Mouse (Mus musculus) gastrocnemius, adult 8-10 months (tissue): ENCODE measurements around the gene Rbpjl. TPM values are rescaled to one million over a fixed set of nuclear protein-coding genes. Genes with fewer than 3 reads are reported as not detected.

Experiments
- DNase-seq, 2 experiments: peaks; one replicate each; pipeline ENCODE4 v3.0.0; 2022; ENCODE audit warnings: low spot score in 2 of 2
- total RNA-seq, 4 experiments: library from RNA; stranded (reverse); gene quantifications; 2 replicates each; pipeline ENCODE4 v1.2.4; 2022

The Rbpjl gene
- total RNA-seq, 4 experiments from 2014 or later, result not detected

GRCm38 (mm10) chr2:164428451-164428850, 25.5 kb downstream of the Rbpjl start:
- DNase-seq, result no peak

- DNase-seq, result no peak
Measured at GRCm38 (mm10) chr2:164429881-164430615, 27.1 kb downstream of the Rbpjl start.

- no peak for DNase-seq
Measured at GRCm38 (mm10) chr2:164430697-164431096, 27.8 kb downstream of the Rbpjl start.

GRCm38 (mm10) chr2:164431676-164432465, 28.9 kb downstream of the Rbpjl start:
- no peak for DNase-seq

DNA sequence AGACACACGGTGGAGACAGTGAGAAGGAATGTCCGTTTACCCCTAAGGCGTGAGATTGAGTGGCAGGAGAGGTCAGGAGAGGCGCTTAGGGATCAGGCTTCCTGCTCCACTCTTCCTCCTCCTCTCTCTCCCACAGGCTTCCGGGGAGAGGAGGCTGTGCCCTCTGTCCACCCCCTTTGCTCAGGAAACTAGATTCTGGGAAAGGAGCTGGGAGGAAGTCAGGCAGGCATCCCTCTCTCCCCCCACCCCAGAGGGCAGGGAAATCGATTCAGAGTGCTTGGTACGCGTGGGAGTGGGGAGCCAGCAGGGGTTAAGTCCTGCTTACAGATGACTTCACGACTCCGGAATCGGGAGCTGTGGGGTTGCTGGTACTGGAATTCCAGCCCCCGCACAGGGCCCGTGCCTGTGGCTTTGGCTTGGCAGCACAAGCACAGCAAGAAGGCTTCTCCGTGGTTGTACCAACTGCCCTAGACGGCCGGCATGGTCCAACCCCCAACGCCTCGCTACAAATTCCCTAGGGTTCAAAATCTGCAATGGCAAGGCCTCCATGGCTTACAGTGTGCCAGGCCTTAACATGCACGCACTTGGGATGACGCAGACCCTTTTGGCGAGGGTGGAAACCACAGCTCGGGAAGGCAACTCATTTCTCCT, 29.7 kb downstream of the Rbpjl start:
- DNase-seq, result peak; percentile 47 to 48

DNA sequence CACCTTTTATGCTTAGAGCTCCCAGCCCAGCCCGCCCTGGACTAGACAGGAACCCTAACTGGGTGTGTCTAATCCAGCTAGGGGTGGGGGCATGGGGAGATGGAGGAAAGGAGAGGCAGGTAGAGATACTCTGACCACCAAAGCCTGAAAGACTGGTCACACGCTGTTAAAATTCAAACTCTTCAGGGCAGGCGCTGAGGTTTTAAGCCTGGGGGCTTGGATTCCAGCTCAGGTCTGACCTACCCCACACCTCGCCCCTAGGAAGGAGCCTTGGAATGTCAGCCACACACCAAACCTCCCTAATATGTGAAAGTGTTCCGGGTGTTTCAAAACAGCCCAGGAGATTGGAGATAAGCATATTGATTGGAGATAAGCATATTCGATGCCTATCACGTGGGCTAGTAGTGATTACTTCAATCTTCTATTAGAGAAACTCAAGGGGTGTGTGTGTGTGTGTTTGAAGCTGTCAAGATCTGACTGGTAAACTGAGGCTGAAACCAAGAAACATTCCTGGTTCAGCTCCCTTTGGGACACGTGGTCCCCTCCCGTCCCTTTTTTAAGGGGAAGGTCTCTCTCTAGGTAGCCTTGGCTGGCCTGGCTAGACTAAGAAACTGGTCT, 30.4 kb downstream of the Rbpjl start:
- no peak for DNase-seq

GRCm38 (mm10) chr2:164434681-164435080, 31.7 kb downstream of the Rbpjl start:
- DNase-seq, result no peak

DNA sequence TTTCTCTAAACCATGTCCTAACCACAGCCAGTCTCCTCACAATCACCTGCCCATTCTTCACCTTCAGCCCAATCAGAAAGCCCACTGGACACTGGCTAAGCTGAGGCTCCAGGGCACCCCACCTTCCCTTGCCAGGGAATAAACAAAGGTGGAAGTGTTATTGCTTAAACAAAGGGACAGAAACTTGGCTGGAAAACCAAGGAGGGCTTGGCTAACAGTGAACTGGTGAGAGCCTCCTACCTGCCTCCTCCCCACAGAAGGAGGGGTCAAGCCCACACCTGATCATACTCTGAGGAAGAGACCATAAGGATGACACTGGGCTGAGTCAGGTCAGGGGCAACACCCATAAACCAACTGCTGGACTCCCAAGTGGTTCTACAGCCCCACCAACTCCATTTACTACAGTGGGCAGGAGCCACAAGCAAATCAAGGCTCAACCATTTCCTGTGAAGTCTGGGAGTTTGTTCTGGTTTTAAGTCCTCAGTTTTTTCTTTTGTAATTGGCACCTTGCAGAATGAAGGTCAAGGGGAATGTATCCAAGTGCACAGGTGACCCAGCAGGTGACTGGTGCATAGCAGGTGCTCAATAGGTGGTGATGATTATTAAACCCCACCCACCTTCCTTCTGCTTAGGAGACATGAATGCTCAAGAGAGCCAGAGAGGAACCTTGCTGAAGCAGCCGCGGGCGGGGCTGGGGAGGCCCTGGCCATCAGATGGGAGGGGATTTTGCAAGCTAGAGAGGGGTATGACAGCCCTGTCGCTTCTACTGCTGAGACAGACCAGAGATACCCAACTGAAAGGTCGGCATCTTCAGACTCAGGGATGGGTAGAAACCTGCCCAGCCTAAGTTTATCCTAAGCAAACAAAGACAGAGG, 32.5 kb downstream of the Rbpjl start:
- DNase-seq, result no peak

- no peak for DNase-seq
Measured at GRCm38 (mm10) chr2:164436215-164436913, 33.4 kb downstream of the Rbpjl start.

DNA sequence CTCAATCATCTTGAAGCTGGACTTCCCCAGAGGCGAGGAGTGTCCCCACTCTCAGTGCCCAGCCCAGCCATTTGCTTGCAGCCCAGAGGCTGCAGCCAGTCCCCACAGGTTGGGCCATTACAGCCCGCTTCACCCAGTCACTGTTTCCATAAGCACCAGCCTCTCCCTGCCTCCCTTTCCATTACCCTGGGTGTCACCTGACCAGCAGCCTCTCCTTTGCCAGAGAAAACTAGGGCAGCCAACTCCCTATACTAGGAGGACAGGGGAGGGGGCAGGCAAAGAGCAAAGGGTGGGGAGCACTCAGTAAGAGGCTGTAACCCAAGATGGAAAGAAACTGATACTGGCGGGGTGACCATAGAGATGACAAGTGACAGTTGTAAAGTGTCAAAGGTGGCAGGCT, 34.0 kb downstream of the Rbpjl start:
- peak; percentile 46 to 59 for DNase-seq

DNA sequence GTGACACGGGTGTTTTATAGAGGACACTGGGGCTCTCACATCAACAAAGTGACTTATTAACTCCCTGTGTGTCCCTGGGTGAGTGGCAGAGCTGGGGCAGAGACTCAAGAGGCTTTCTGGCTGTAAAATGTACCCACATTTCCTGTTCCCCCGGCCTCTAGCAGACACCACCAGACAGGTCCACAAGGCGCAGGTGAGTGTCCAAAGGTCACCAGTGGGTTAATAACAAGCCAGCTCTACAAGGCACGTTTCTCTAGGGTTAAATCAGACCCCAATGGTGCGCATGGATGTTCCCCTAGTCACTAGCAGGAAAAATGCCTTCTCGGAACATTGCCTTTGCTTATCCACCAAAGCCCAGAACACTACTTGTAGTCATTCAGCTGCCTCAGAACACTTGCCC, 34.8 kb downstream of the Rbpjl start:
- no peak for DNase-seq

GRCm38 (mm10) chr2:164438257-164438656, 35.3 kb downstream of the Rbpjl start:
- DNase-seq, result no peak

DNA sequence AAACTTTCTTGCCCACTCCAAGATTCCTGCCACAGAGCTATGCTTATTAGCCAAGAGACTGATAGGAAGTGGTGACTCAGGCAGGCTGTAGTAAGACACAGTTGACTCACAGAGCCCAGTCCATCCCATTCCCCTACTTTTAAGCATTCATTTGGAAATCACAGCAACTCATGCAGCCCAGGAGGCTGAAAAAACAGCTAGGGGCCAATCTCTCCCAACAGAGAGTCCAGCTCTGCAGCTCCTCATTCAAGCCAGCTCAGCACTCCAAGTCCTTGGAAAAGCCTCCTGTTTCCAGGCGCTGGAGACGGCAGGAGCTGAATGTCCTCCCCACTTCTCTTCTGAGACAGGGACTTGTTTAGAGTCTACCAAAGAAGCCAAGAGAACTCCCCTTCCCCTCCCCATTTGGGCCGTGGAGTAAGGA, 36.1 kb downstream of the Rbpjl start:
- DNase-seq, result no peak

- no peak for DNase-seq
Measured at GRCm38 (mm10) chr2:164440314-164440713, 37.4 kb downstream of the Rbpjl start.

DNA sequence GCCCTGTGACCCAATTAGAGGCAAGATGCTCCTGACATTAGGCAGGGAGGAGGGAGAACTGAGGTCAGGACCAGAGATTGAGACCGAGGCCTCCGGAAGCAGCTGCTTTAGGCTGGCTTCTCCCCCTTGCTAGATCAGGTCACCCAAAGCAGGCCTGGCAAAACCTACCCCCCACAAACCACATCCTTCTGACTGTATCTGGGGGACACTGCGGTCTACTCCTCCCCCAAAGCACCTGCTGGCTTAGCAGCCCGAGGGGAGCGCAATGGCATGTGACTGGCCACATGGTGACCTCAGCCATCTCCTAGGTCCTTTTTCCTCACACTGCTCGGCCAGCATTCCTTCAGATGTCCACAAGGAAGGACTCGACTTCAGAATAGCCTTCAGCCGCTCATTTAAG, 38.2 kb downstream of the Rbpjl start:
- DNase-seq, result no peak

GRCm38 (mm10) chr2:164441731-164442130, 38.8 kb downstream of the Rbpjl start:
- no peak for DNase-seq

DNA sequence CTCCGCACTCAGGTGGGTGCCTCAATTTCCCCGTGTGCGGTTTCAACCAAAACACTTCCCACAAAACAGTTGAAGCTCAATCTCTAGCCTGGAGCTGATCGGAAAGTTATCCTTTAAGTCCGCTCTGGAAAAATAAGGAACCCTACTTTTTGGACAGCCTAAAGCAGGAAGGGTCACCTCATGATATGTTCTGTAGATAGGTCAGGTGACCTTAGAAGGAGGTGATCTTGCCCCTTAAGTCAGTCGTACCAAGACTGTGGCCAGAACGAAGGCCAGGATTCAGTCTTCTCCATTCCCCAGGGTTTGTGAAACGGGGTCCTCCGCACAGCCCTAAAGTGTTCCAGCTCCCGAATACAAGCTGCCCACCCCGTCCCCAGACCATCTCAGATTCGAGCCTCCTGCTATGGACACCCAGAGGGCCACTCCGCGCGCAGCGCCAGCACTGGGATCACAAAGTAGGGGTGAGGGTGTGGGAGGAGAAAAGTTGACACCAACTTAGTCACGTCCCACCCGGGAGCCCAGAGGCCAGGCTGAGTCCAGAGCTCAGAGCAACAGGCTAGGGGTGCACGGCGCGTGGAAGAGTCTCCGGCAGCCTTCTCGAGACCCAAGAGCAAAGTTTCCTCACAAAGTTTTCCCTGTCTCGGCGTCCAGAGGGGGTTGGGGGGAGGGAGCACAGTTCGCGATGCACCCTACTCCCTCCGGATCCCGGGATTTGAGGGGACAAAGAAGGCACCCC, 39.5 kb downstream of the Rbpjl start:
- DNase-seq, result peak; percentile 43 to 59

- DNase-seq, result peak; percentile 80 to 86
Measured at GRCm38 (mm10) chr2:164443051-164443437, 40.1 kb downstream of the Rbpjl start.

DNA sequence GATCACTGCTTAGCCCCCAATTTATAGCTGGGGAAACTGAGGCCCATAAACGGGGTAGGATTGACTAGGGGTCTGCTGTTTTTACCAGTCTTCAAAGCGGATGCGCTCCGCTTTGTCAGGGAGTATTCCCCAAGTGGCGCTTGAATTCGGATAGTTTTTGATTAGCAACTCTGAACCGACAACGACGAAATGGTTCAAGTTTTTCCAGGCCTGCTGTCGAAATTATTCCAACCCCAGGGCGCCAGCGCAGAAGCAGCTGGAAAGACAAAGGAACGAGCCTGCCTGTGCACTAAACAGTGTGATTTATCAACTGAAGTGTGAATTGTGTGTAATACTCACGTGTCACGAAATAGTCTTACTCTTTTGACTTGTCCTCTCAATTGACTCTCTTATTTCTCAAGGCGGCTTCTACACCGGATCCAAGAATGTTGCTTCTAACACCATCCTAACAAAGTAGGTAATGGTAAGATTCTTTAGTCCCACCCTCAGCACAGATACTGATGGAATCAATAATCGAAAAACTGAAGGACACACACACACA, 40.6 kb downstream of the Rbpjl start, which contains the start of gene Sdc4:
Sdc4 (minus strand) TSS at position 428 of the 541 bp plus-strand sequence.
- DNase-seq, result no peak
